16 mouse cellular contexts compared by ENCODE assay signal in the genomic region with DNA sequence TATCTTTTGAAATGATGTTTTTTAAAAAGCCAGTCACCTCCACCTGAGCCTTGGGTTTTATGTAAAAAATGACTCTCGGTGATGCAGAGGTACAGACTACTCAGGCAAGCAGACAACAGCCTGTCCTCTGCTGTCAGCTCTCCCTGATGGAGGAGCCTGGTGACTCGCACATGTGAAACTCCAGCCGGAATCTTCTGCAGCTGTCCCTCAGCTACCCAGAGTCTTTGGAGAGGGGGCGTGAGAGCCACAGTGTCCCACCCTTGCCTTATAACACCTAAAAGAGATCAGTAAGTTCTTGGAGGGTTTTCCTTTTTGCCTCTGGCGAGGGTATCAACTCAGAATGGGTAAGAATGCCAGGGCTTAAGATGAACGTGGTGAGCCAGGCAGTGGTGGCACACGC. TPM values are rescaled to one million over a fixed set of nuclear protein-coding genes. Genes with fewer than 3 reads are reported as not detected.
A peak's percentile ranks its signal among the peaks of the same experiment; 100 is the strongest.
DNase-seq lines count a peak whose midpoint lies in the region; ATAC-seq lines count a peak whose summit lies in the region.
"Had no signal": no experiment of that assay in that cellular context is flagged by ENCODE, and none has a peak within 500 bp of the region (broad histone marks: within the 10 kb centered on the region; RNA-seq: fewer than 3 reads in every experiment).

No protein-coding gene starts in this region.

- 86% methylated on average over 7 of the region's 7 CpGs for WGBS in midbrain, embryonic 16.5 days
- WGBS in midbrain, embryonic 11.5 days = 85% methylated on average over 7 of the region's 7 CpGs
- WGBS in hindbrain, embryonic 13.5 days = 81% methylated on average over 7 of the region's 7 CpGs

- H3K4me1 ChIP-seq in midbrain, embryonic 16.5 days (ENCODE audit: control insufficient read depth, insufficient read depth, low read length) = peaks cover 51% of the 10 kb centered on the region
- H3K4me1 ChIP-seq in midbrain, embryonic 11.5 days (ENCODE audit: control insufficient read depth, insufficient read depth, low read length) = peaks cover 44% of the 10 kb centered on the region
- H3K4me1 ChIP-seq in hindbrain, embryonic 13.5 days (replicated peaks) = peaks cover 70% of the 10 kb centered on the region

- no peaks in the 10 kb centered on the region for H3K9me3 ChIP-seq in midbrain, embryonic 16.5 days (replicated peaks; ENCODE audit: control insufficient read depth, low read length, poor library complexity, severe bottlenecking)
- no peaks in the 10 kb centered on the region for H3K9me3 ChIP-seq in midbrain, embryonic 11.5 days (ENCODE audit: control insufficient read depth, low read length)
- H3K9me3 ChIP-seq in hindbrain, embryonic 13.5 days = no peaks in the 10 kb centered on the region

- H3K27me3 ChIP-seq in midbrain, embryonic 16.5 days (ENCODE audit: control insufficient read depth, insufficient read depth, low read depth, low read length) = no peaks in the 10 kb centered on the region
- H3K27me3 ChIP-seq in midbrain, embryonic 11.5 days (ENCODE audit: control insufficient read depth, insufficient read depth, low read length) = no peaks in the 10 kb centered on the region
- no peaks in the 10 kb centered on the region for H3K27me3 ChIP-seq in hindbrain, embryonic 13.5 days

- H3K4me2 ChIP-seq in midbrain, embryonic 16.5 days (ENCODE audit: low read length) = no peak overlapping the region
- H3K4me2 ChIP-seq in midbrain, embryonic 11.5 days = no peak overlapping the region
- H3K4me2 ChIP-seq in hindbrain, embryonic 13.5 days = no peak overlapping the region

- H3K4me3 ChIP-seq in midbrain, embryonic 16.5 days (ENCODE audit: low read depth, low read length) = no peak overlapping the region
- H3K4me3 ChIP-seq in midbrain, embryonic 11.5 days (ENCODE audit: low read depth, low read length) = no peak overlapping the region
- no peak overlapping the region for H3K4me3 ChIP-seq in hindbrain, embryonic 13.5 days
- H3K4me3 ChIP-seq: gastrocnemius, adult 2 months had no signal

- DNase-seq in adrenal gland, postnatal 14 days = peak; percentile 14
- DNase-seq in adrenal gland, postnatal 25 days = no peak
- no peak for DNase-seq in midbrain, embryonic 11.5 days (ENCODE audit: low spot score, missing footprints)
- no peak for DNase-seq in frontal cortex, postnatal 14 days (ENCODE audit: low spot score in 2 of 2)
- no peak for DNase-seq in adrenal gland, adult 2 months
- DNase-seq in embryo, embryonic 10.5 days (ENCODE audit: low spot score) = no peak
- DNase-seq: adrenal gland, postnatal 36 days; cerebellum, postnatal 25 days; gastrocnemius, adult 2 months; kidney, adult 8-10 months; liver; lung, adult 2 months; right cerebral cortex, postnatal 4 days; thymus, postnatal 25 days had no signal

- H3K27ac ChIP-seq in midbrain, embryonic 16.5 days (ENCODE audit: low read length) = peak overlapping the region; percentile 55; the same call in 1 of the 2 replicates
- no peak overlapping the region for H3K27ac ChIP-seq in midbrain, embryonic 11.5 days (ENCODE audit: low read depth, low read length)
- peak overlapping the region; percentile 76 for H3K27ac ChIP-seq in hindbrain, embryonic 13.5 days
- H3K27ac ChIP-seq: gastrocnemius, adult 2 months had no signal

- H3K36me3 ChIP-seq in midbrain, embryonic 16.5 days (ENCODE audit: control insufficient read depth, insufficient read depth, low read length) = no peaks in the 10 kb centered on the region
- H3K36me3 ChIP-seq in midbrain, embryonic 11.5 days (ENCODE audit: control insufficient read depth, insufficient read depth, low read length) = no peaks in the 10 kb centered on the region
- H3K36me3 ChIP-seq in hindbrain, embryonic 13.5 days = no peaks in the 10 kb centered on the region

- ATAC-seq in midbrain, embryonic 16.5 days = no peak
- no peak for ATAC-seq in midbrain, embryonic 11.5 days (ENCODE audit: low FRiP score)
- no peak for ATAC-seq in hindbrain, embryonic 13.5 days (ENCODE audit: low FRiP score)

- 0 out of 2 replicates have a peak overlapping the region, but pooled peaks have one; percentile 25 for H3K9ac ChIP-seq in midbrain, embryonic 16.5 days (ENCODE audit: low read depth, low read length)
- H3K9ac ChIP-seq in midbrain, embryonic 11.5 days (ENCODE audit: low read length) = no peak overlapping the region
- H3K9ac ChIP-seq in hindbrain, embryonic 13.5 days = no peak overlapping the region

RNA-seq across cellular contexts. Expression of a gene that starts 48.6 kb away (rescaled TPM):
- total RNA-seq in adrenal gland, postnatal 14 days (2021) = 1.6 and 3.5 TPM in 2 replicates
- 1.6 and 4.4 TPM in 2 replicates for total RNA-seq in adrenal gland, postnatal 25 days (2021)
- polyA plus RNA-seq in midbrain, embryonic 16.5 days (2015; fragmentation: Nextera tagmentation; extraction: Ambion mirVana) = 0.62 TPM in 2 replicates
- polyA plus RNA-seq in midbrain, embryonic 11.5 days (2014; fragmentation: Nextera tagmentation; extraction: Ambion mirVana) = 0.21 and 0.74 TPM in 2 replicates
- 0.77 and 0.83 TPM in 2 replicates for polyA plus RNA-seq in hindbrain, embryonic 13.5 days (2015; fragmentation: Nextera tagmentation; extraction: Ambion mirVana)
- 1 to 10 TPM; 1.1 to 1.8 TPM for total RNA-seq in adrenal gland, adult 2 months (2021)
- 0.29 and 0.30 TPM in 2 replicates for polyA plus RNA-seq in adrenal gland, adult 2 months (2012; rRNA removed)
